Mouse (Mus musculus) frontal cortex, adult 2 months (tissue): ENCODE measurements around the gene R3hdml. TPM values are rescaled to one million over a fixed set of nuclear protein-coding genes. Genes with fewer than 3 reads are reported as not detected.
"Not testable (repeated sequence)": the region's sequence is repeated elsewhere in the genome, so short reads cannot be mapped to it uniquely, and the experiment has no call there.

Experiments
- DNase-seq, 2 experiments: peaks; one replicate each; pipeline ENCODE4 v3.0.0; 2022; ENCODE audit warnings: low spot score in 1 of 2; ENCODE audit errors: extremely low spot score in 1 of 2
- polyA plus RNA-seq: library from polyadenylated mRNA; depleted of rRNA; stranded (reverse); fragments of >200 nt; gene quantifications from 2 replicates; pipeline ENCODE4 v1.2.3, GENCODE M21; 2012; rRNA removed

Gene R3hdml
- 0.08 TPM in 1 of 2 replicates, not detected in the other for polyA plus RNA-seq

GRCm38 (mm10) chr2:163492018-163492417, at the start of gene R3hdml:
R3hdml (plus strand) TSS chr2:163492318.
- no peak for DNase-seq

- no peak for DNase-seq
Measured at GRCm38 (mm10) chr2:163443543-163443942, 48.6 kb upstream of the R3hdml start.

GRCm38 (mm10) chr2:163444017-163444416, 48.1 kb upstream of the R3hdml start:
- no peak for DNase-seq

DNA sequence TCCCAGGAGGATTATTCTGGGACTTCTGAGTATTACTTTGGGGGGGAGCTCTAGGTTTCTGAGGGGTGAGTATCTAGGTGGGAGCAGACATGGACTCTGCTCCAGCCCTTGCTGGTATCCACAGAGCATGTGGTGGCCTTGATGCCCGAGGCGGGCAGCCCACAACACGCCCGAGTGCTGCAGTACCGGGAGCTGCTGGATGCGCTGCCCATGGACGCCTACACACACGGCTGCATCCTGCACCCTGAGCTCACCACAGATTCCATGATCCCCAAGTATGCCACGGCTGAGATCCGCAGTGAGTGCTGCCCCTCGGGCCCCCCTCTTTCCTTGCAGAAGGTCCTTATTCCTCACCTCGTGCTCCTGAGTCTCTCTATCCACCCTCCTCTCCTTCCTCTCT, 44.7 kb upstream of the R3hdml start:
- DNase-seq, result peak in 1 of 2 experiments; percentile 22

GRCm38 (mm10) chr2:163449276-163449675, 42.8 kb upstream of the R3hdml start:
- no peak for DNase-seq

GRCm38 (mm10) chr2:163450668-163451295, 41.3 kb upstream of the R3hdml start:
- peak in 1 of 2 experiments; percentile 72 for DNase-seq

DNA sequence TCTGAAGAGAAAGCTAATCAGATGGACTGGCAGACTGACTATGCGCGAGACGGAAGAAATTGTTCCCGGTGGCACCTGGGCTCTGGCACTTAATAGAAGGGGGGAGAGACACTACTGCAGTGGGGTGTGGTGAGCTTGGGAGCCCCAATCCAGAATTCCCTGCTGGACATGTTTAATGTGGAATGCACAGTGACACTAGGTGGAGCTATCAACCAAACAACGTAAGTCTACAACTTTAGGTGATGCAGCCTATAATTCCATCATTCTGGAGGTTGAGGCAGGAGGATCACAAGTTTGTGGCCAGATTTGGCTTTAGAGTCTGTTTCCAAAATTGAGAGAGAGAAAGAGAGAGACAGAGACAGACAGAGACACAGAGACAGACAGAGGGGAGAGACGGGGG, 39.4 kb upstream of the R3hdml start:
- no peak for DNase-seq

DNA sequence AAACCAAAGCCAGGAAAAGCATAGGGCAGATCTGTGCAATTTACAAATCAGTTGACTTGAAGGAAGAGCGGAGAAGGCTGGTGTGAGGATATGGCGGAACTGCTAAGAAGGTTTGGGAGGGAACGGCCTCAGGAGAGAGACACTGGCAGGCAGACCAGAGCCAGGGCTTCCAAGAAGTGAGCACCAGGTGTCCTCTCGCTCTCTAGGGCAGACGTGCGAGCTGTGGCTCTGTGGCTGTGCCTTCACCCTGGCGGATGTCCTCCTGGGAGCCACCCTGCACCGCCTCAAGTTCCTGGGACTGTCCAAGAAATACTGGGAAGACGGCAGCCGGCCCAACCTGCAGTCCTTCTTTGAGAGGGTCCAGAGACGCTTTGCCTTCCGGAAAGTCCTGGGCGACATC, 38.7 kb upstream of the R3hdml start:
- no peak for DNase-seq

DNA sequence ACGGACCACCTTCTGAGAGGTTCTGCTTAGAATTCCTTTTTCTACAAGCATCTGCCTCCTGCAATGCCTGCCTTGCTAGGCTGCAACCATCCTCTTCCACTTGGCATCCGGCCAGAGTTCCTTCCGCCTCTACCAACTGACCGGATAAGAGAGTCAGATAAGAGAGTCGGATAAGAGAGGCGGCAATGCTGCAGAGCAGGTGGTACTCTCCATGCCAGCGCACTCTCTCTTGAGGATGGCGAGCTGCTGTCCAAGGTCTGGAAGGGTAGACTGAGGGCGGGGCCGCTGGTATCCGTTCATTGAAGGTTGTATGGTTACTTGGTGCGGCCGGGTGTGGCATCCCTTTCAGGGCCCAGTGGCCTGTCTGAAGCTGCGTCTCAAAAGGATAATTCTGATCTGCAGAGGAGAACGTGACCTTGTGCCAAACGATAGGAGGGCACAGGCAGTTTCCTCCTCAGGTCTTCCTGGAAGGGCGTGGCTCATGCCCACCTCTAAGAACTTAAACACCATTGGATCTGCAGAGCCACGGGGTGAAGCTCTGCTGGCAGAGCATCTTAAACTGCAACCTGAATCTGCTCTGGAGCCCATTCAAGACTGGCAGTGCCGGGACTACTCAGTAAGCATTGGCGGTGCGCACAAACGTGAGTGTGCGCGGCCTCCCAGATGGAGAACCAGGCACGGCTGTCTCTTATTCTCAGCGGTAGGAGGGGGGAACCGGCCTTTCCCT, 33.4 kb upstream of the R3hdml start:
- no peak for DNase-seq

- no peak for DNase-seq
Measured at GRCm38 (mm10) chr2:163459380-163459779, 32.7 kb upstream of the R3hdml start.

GRCm38 (mm10) chr2:163460622-163461021, 31.5 kb upstream of the R3hdml start:
- DNase-seq, result no peak

- DNase-seq, result not testable (repeated sequence)
Measured at GRCm38 (mm10) chr2:163461307-163461706, 30.8 kb upstream of the R3hdml start.

DNA sequence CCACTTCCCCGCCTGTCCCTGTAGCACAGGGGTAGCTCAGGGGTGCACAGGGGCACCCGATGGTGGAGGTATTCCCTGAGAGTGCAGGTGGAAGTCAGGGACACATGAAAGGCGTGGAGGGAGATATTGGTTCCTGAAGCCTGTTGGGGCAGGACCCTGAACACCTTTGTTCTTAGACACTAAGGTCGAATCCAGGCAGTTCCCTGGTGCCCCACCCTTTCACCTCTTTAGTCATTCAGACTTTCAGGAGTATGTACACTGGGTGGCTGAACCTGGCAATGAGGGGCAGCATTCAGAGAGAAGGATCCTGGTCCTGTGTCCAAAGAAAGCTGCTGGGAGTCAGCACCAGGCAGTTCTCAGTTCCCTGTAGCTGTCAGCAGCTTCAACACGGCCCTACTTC, 29.7 kb upstream of the R3hdml start:
- DNase-seq, result no peak

- no peak for DNase-seq
Measured at GRCm38 (mm10) chr2:163462801-163463200, 29.3 kb upstream of the R3hdml start.

- no peak for DNase-seq
Measured at GRCm38 (mm10) chr2:163463251-163463769, 28.8 kb upstream of the R3hdml start.

GRCm38 (mm10) chr2:163463998-163464397, 28.1 kb upstream of the R3hdml start:
- DNase-seq, result no peak

DNA sequence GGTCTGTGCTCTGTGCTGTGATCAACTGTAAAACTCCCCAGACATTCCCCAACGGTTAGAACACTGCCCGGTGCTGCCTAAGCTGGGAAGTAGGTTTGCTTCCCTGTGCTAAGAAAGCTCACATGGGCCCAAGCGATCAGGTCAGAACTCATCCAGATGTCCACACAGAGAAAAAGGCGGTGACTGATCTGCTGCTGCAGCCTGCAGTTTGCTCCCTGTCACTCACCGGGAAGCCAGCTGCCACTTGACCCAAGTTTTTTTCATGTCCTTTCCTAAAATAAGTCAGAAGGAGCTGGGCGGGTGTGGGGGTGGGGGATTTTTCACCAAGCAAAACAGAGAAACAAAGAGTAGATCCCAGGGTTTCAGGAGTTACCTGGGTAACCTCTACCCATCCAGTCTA, 27.6 kb upstream of the R3hdml start:
- DNase-seq, result no peak

GRCm38 (mm10) chr2:163466771-163467170, 25.3 kb upstream of the R3hdml start:
- no peak for DNase-seq

GRCm38 (mm10) chr2:163467585-163467984, 24.5 kb upstream of the R3hdml start:
- DNase-seq, result no peak

- DNase-seq, result no peak
Measured at GRCm38 (mm10) chr2:163468866-163469265, 23.3 kb upstream of the R3hdml start.

DNA sequence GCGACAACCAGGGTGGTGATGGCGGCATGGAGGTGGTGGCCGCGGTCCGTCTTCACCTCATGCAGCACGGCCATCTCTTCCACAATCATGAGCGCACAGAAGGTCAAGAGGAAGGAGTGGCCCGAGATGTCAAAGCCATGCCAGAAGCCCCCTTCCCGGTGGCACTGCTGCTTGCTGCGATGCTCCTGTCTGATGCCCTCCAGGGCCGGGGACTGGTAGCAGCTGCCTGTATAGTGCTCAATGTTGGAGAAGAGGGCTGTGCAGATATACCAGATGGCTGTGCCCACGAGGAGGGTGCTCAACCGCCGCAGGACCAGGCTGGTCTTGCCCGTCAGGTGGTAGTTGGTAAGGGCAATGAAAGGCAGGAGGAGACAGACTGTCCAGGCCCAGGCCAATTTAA, 22.4 kb upstream of the R3hdml start:
- no peak for DNase-seq

GRCm38 (mm10) chr2:163471136-163471535, 21.0 kb upstream of the R3hdml start:
- no peak for DNase-seq
